Mouse (Mus musculus): ENCODE results near the gene BC037034.
"Not testable (repeated sequence)": the region's sequence is repeated elsewhere in the genome, so short reads cannot be mapped to it uniquely, and the experiment has no call there.

DNA sequence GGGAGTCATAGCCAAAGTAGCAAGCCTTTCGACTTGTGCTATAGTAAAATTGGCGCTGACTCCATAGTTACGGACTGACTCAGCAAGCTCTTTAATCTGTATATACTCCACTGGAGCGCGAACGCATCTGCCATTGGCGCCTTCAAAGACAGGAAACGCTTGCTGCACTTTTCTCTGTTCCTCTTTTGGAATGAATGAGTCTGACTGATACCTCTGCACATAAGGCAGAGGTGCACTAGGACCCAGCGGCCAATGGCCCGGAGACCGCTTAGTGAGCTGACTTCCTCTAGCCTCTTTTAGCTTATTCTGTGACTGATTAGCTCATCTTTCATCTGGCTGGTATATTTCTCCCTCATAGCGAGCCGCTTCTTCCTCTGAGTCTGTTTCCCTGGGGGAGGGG, 47.2 kb downstream of the BC037034 start:
- not testable (repeated sequence) for TF ChIP-seq CEBPB (IDR thresholded peaks at IDR 0.05; ENCODE audit: insufficient read depth, poor library complexity, severe bottlenecking); POLR2A (IDR thresholded peaks at IDR 0.05; ENCODE audit: insufficient read length, low read depth)
